Mouse (Mus musculus) intestine, embryonic 14.5 days (tissue): ENCODE measurements around the gene Eif4e3. TPM values are rescaled to one million over a fixed set of nuclear protein-coding genes. Genes with fewer than 3 reads are reported as not detected.

Source experiments
- ATAC-seq: fragments of 200-750 bp; cut with Nextera tagmentation; replicated peaks from 2 replicates; pipeline ENCODE4 v1.8.0; 2017; ENCODE audit warnings: low read depth, moderate number of reproducible peaks, moderate TSS enrichment, moderate library complexity; ENCODE audit not compliant: low FRiP score, low TSS enrichment
- DNase-seq: peaks from one replicate; pipeline ENCODE4 v3.0.0-alpha.2; 2018; ENCODE audit warnings: low spot score
- H3K27ac ChIP-seq: fragments of 300-500 bp; sonication (generic); 2 replicates; pipeline ENCODE4 v1.5.1; 2014; ENCODE audit warnings: low read depth, mild to moderate bottlenecking, control low read depth
- H3K27me3 ChIP-seq: fragments of 300-500 bp; sonication (generic); replicated peaks from 2 replicates; pipeline ENCODE4 v1.6.1; 2014; ENCODE audit warnings: low read length, control low read depth; ENCODE audit not compliant: control insufficient read depth, insufficient read depth
- H3K36me3 ChIP-seq: fragments of 300-500 bp; sonication (generic); 2 replicates; pipeline ENCODE4 v1.6.1; 2014; ENCODE audit warnings: low read length, control low read depth; ENCODE audit not compliant: control insufficient read depth, insufficient read depth
- H3K4me1 ChIP-seq: fragments of 300-500 bp; sonication (generic); replicated peaks from 2 replicates; pipeline ENCODE4 v1.6.1; 2014; ENCODE audit warnings: low read length, control low read depth, mixed read lengths; ENCODE audit not compliant: control insufficient read depth, insufficient read depth
- H3K4me2 ChIP-seq: fragments of 300-500 bp; sonication (generic); 2 replicates; pipeline ENCODE4 v1.6.1; 2014; ENCODE audit warnings: low read length
- H3K4me3 ChIP-seq: fragments of 300-500 bp; sonication (generic); 2 replicates; pipeline ENCODE4 v1.5.1; 2014; ENCODE audit warnings: low read depth, low read length, control low read depth, mixed read lengths
- H3K9ac ChIP-seq: fragments of 300-500 bp; sonication (generic); 2 replicates; pipeline ENCODE4 v1.6.1; 2014; ENCODE audit warnings: mild to moderate bottlenecking, low read length
- H3K9me3 ChIP-seq: fragments of 300-500 bp; sonication (generic); 2 replicates; pipeline ENCODE4 v1.6.1; 2016; ENCODE audit warnings: low read length, control low read depth; ENCODE audit not compliant: control insufficient read depth
- WGBS: fragments of 180-500 bp; shearing (Covaris S2); extraction: QIAGEN DNeasy Blood & Tissue Kit; methylation state at CpG from one replicate; pipeline ENCODE4 v1.1.7; 2014; 5-methylcytosine and 5-hydroxymethylcytosine counted together
- polyA plus RNA-seq: library from polyadenylated mRNA; unstranded; fragments of >200 nt; fragmentation: Nextera tagmentation; extraction: Ambion mirVana; gene quantifications from 2 replicates; pipeline ENCODE4 v1.2.1, GENCODE M21; 2014

Gene Eif4e3
- polyA plus RNA-seq, 1 experiment from 2014 or later = 14.5 TPM

- no peak overlapping the region for H3K9ac ChIP-seq
- no peak overlapping the region for H3K4me3 ChIP-seq
- no peaks in the 10 kb centered on the region for H3K27me3 ChIP-seq
- no peak overlapping the region for H3K4me2 ChIP-seq
- no peak overlapping the region for H3K27ac ChIP-seq
- no peaks in the 10 kb centered on the region; the same call in 1 of the 2 replicates for H3K36me3 ChIP-seq
- no peak for DNase-seq
- H3K9me3 ChIP-seq = no peaks in the 10 kb centered on the region
- WGBS = 26% methylated on average over 6 of the region's 6 CpGs
- H3K4me1 ChIP-seq = peaks cover 8% of the 10 kb centered on the region; the same call in 1 of the 2 replicates
- ATAC-seq = no peak
Measured at GRCm38 (mm10) chr6:99623641-99624040, 42.9 kb downstream of the Eif4e3 start.

DNA sequence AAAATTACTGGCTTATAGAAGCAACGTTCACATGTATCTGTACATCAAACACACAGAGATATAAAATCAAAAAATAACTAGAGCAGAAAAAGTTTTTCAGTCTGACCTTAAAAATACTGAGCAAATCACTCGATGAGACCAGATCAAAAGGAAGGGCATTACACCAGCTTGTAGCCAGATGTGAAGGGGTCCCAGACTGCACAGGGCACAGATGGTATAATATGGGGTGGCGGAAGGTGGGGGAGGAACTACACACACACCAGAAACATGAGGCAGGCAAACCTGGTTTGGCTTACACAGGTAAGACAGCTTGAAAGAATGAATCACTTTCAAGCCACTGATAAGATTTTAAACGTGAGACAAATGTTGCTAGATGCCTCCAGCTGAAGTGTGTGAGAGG is 45.4 kb downstream of the Eif4e3 start:
- Histone ChIP-seq H3K4me2 (no peak overlapping the region), H3K4me1 (peaks cover 3% of the 10 kb centered on the region; the same call in 1 of the 2 replicates), H3K9ac (no peak overlapping the region), H3K36me3 (no peaks in the 10 kb centered on the region), H3K9me3 (no peaks in the 10 kb centered on the region), H3K27me3 (no peaks in the 10 kb centered on the region), H3K27ac (no peak overlapping the region), H3K4me3 (no peak overlapping the region)
- 56% methylated on average over 4 of the region's 4 CpGs for WGBS
- ATAC-seq (no peak), DNase-seq (no peak)

GRCm38 (mm10) chr6:99620471-99620870 is 46.1 kb downstream of the Eif4e3 start:
- Histone ChIP-seq H3K27me3 (no peaks in the 10 kb centered on the region), H3K9ac (no peak overlapping the region), H3K27ac (no peak overlapping the region), H3K4me1 (peaks cover 6% of the 10 kb centered on the region), H3K9me3 (no peaks in the 10 kb centered on the region), H3K4me2 (no peak overlapping the region), H3K4me3 (no peak overlapping the region), H3K36me3 (no peaks in the 10 kb centered on the region)
- DNase-seq (no peak), ATAC-seq (no peak)
- 57% methylated on average over 7 of the region's 7 CpGs for WGBS

DNA sequence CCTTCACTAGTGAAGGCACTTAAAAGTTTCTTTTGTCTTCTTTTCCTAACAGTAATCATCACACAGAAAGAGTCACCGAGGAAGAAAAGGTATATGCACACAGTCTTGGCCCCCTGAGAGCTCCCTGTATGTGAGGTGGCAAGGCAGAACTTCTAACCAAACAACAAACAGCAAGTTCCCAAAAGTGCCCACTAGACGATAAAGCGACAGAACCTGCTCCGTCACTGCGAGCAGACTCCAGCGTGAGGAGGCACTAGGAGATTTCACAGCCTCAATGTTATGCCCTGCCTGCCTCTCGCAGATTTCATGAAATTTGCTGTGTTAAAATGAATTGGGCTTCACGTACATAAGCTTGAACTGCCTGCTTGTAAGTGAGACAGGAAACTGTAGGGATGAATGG is 46.6 kb downstream of the Eif4e3 start:
- Histone ChIP-seq H3K27me3 (no peaks in the 10 kb centered on the region), H3K9me3 (no peaks in the 10 kb centered on the region), H3K4me3 (no peak overlapping the region), H3K9ac (no peak overlapping the region), H3K36me3 (no peaks in the 10 kb centered on the region), H3K4me2 (no peak overlapping the region), H3K4me1 (peaks cover 12% of the 10 kb centered on the region), H3K27ac (no peak overlapping the region)
- WGBS = 42% methylated on average over 8 of the region's 8 CpGs
- DNase-seq (no peak), ATAC-seq (no peak)

DNA sequence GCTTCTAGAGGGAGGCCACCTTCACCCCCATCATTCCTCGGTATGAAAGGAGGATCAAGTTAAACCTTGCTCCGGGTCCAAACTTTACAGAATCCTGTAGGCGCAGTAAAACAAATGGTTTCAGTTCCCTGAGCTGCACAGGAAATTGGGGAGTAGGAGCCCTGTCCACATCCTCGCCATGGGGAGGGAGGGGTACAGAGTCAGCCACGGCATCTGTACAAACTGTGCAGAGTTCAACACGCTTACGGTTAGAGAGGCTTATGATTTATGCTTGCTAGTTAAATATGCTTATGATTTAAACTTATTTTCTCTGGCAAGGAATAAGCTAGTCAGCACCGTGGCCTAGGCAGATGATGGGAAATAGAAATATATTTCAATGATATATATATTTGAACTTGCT is 47.1 kb downstream of the Eif4e3 start:
- Histone ChIP-seq H3K36me3 (no peaks in the 10 kb centered on the region), H3K4me1 (peaks cover 12% of the 10 kb centered on the region), H3K9ac (no peak overlapping the region), H3K27me3 (no peaks in the 10 kb centered on the region), H3K9me3 (no peaks in the 10 kb centered on the region), H3K4me2 (no peak overlapping the region), H3K27ac (no peak overlapping the region), H3K4me3 (no peak overlapping the region)
- DNase-seq = no peak
- 23% methylated on average over 8 of the region's 8 CpGs for WGBS
- ATAC-seq = no peak

GRCm38 (mm10) chr6:99617867-99618266 is 48.7 kb downstream of the Eif4e3 start:
- no peak for ATAC-seq

GRCm38 (mm10) chr6:99617415-99617814 is 49.2 kb downstream of the Eif4e3 start:
- Histone ChIP-seq H3K9ac (no peak overlapping the region), H3K36me3 (no peaks in the 10 kb centered on the region), H3K4me2 (no peak overlapping the region), H3K27ac (no peak overlapping the region), H3K27me3 (no peaks in the 10 kb centered on the region), H3K9me3 (no peaks in the 10 kb centered on the region), H3K4me3 (no peak overlapping the region), H3K4me1 (peaks cover 12% of the 10 kb centered on the region)
- 81% methylated on average over 1 of the region's 1 CpGs for WGBS
- ATAC-seq (no peak), DNase-seq (no peak)

More at GRCm38 (mm10) chr6:99617867-99618266, 48.7 kb downstream of the Eif4e3 start:
- Histone ChIP-seq H3K4me1 (peaks cover 12% of the 10 kb centered on the region), H3K27me3 (no peaks in the 10 kb centered on the region), H3K36me3 (no peaks in the 10 kb centered on the region), H3K4me2 (no peak overlapping the region), H3K4me3 (no peak overlapping the region), H3K9me3 (no peaks in the 10 kb centered on the region), H3K27ac (no peak overlapping the region), H3K9ac (no peak overlapping the region)
- WGBS = 73% methylated on average over 7 of the region's 7 CpGs
- no peak for DNase-seq

- H3K4me2 ChIP-seq = peak overlapping the region; percentile 27
- no peaks in the 10 kb centered on the region for H3K36me3 ChIP-seq
- ATAC-seq (no peak), DNase-seq (no peak)
- H3K27me3 ChIP-seq = no peaks in the 10 kb centered on the region
- H3K9me3 ChIP-seq = no peaks in the 10 kb centered on the region
- WGBS = 29% methylated on average over 10 of the region's 10 CpGs
- H3K4me1 ChIP-seq = peaks cover 19% of the 10 kb centered on the region
- no peak overlapping the region for H3K9ac ChIP-seq
- H3K27ac ChIP-seq = no peak overlapping the region
- no peak overlapping the region for H3K4me3 ChIP-seq
Measured at GRCm38 (mm10) chr6:99615272-99615751, 51.3 kb downstream of the Eif4e3 start.

DNA sequence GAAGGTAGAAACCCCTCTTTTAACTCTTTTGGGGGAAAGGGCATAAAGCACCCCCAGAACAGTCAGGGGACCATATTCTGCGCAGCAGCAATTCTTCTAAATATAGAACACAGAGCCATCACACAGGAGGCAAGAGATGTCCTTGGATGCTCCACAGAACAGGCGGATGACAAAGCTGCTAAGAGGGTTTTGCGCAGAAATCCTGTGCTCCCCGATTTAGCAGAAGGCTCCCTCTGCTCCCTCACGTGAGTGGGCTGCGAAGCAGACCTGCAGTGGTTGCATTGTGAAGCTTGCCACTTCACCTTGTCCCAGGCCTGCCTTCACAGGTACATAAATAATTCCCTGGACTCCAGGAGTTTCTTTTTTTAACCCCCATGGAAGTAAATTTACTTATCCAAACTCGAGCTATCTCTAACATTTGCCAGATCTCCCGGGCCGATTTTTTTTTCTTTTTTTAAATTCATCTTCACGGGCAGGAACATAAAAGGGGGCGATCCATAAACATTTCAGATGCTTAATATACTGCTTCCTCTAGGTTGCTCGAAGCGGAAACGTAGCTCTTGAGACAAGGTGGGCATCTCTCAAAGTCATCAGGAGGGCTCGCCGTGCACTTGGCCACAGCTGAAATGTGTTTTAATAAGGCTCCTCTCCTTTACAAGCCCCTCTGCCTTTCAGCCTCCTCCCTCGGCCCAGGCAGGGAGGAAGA is 51.9 kb downstream of the Eif4e3 start:
- H3K9me3 ChIP-seq = no peaks in the 10 kb centered on the region
- 29% methylated on average over 17 of the region's 17 CpGs for WGBS
- H3K9ac ChIP-seq = no peak overlapping the region
- peaks cover 19% of the 10 kb centered on the region for H3K4me1 ChIP-seq
- no peak for DNase-seq
- ATAC-seq = no peak
- no peaks in the 10 kb centered on the region for H3K36me3 ChIP-seq
- H3K27ac ChIP-seq = no peak overlapping the region
- H3K4me3 ChIP-seq = no peak overlapping the region
- peak overlapping the region; percentile 27 for H3K4me2 ChIP-seq
- H3K27me3 ChIP-seq = no peaks in the 10 kb centered on the region
